Mouse (Mus musculus): ENCODE measurements around the gene Klhdc7b. TPM values are rescaled to one million over a fixed set of nuclear protein-coding genes. Genes with fewer than 3 reads are reported as not detected.

Gene Klhdc7b
- 0.04 TPM in 1 of 2 replicates, not detected in the other for polyA plus RNA-seq (2015; fragmentation: Nextera tagmentation; extraction: Ambion mirVana)

DNA sequence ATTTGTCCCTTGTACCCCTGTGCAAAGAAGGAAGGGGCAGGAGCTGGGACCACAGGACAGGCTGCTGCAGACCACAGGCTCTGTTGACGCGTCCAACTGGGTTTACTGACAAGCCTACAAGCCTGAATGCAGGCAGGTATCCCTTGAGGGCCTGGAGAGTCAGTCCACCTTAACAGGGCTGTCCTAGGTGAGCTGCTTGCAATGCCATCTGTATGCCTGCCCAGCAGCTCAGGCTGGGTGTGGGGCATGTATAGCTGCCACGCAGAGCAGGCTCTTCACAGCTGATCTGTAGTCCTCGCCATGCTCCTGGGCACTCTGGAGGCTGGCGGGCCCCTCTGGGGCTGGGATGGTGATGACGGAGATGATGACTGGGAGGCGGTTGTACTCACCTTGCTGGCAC lies at the start of gene Klhdc7b:
Gene Klhdc7b, plus strand, starts transcription at position 301 of the 400 bp plus-strand sequence.
- Histone ChIP-seq H3K9ac (ENCODE audit: low read length) (no peak within 1 kb of the TSS), H3K27me3 (ENCODE audit: control insufficient read depth, insufficient read depth, low read length) (peaks cover 6% of the 10 kb centered on the region), H3K4me3 (replicated peaks; ENCODE audit: low read length) (no peak within 1 kb of the TSS), H3K4me1 (ENCODE audit: control insufficient read depth, insufficient read depth, low read length) (no peaks in the 10 kb centered on the region), H3K9me3 (replicated peaks; ENCODE audit: control insufficient read depth, low read length) (no peaks in the 10 kb centered on the region), H3K27ac (ENCODE audit: low read length) (no peak within 1 kb of the TSS), H3K4me2 (ENCODE audit: low read depth, low read length) (no peak within 1 kb of the TSS), H3K36me3 (ENCODE audit: control insufficient read depth, insufficient read depth, low read length) (no peaks in the 10 kb centered on the region)
- WGBS, result 84% methylated on average over 7 of the region's 7 CpGs
- ATAC-seq (ENCODE audit: insufficient read depth, low FRiP score), result no peak

- Histone ChIP-seq H3K4me2 (ENCODE audit: low read depth, low read length) (no peak overlapping the region), H3K9ac (ENCODE audit: low read length) (no peak overlapping the region), H3K4me3 (replicated peaks; ENCODE audit: low read length) (no peak overlapping the region), H3K27me3 (ENCODE audit: control insufficient read depth, insufficient read depth, low read length) (no peaks in the 10 kb centered on the region), H3K4me1 (ENCODE audit: control insufficient read depth, insufficient read depth, low read length) (no peaks in the 10 kb centered on the region), H3K9me3 (replicated peaks; ENCODE audit: control insufficient read depth, low read length) (no peaks in the 10 kb centered on the region), H3K36me3 (ENCODE audit: control insufficient read depth, insufficient read depth, low read length) (no peaks in the 10 kb centered on the region), H3K27ac (ENCODE audit: low read length) (no peak overlapping the region)
- 77% methylated on average over 14 of the region's 14 CpGs for WGBS
- ATAC-seq (ENCODE audit: insufficient read depth, low FRiP score), result no peak
These were observed 48.3 kb upstream of the Klhdc7b start for GRCm38 (mm10) chr15:89336422-89336821.

DNA sequence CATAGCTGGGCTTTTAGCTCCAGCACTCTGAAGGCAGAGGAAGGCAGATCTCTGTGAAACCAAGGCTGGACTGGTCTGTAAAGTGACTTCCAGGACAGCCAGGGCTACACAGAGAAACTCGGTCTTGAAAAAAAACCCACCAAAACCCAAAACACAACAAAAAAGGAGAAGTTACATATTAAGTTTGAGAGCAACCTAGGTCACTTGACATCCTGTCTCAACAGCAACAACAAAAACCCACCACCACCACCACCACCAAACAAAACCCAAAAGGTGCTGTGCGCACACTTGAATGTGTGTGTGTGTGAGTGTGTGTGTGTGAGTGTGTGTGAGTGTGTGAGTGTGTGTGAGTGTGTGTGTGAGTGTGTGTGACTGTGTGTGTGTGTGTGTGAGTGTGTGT lies 45.0 kb upstream of the Klhdc7b start:
- Histone ChIP-seq H3K4me1 (ENCODE audit: control insufficient read depth, insufficient read depth, low read length) (no peaks in the 10 kb centered on the region), H3K27me3 (ENCODE audit: control insufficient read depth, insufficient read depth, low read length) (no peaks in the 10 kb centered on the region), H3K9me3 (replicated peaks; ENCODE audit: control insufficient read depth, low read length) (no peaks in the 10 kb centered on the region), H3K4me3 (replicated peaks; ENCODE audit: low read length) (no peak overlapping the region), H3K36me3 (ENCODE audit: control insufficient read depth, insufficient read depth, low read length) (no peaks in the 10 kb centered on the region), H3K4me2 (ENCODE audit: low read depth, low read length) (no peak overlapping the region), H3K27ac (ENCODE audit: low read length) (no peak overlapping the region), H3K9ac (ENCODE audit: low read length) (no peak overlapping the region)
- ATAC-seq (ENCODE audit: insufficient read depth, low FRiP score), result no peak
- WGBS, result 78% methylated on average over 2 of the region's 2 CpGs

- Histone ChIP-seq H3K27ac (ENCODE audit: low read length) (no peak overlapping the region), H3K4me3 (replicated peaks; ENCODE audit: low read length) (no peak overlapping the region), H3K4me2 (ENCODE audit: low read depth, low read length) (no peak overlapping the region), H3K4me1 (ENCODE audit: control insufficient read depth, insufficient read depth, low read length) (no peaks in the 10 kb centered on the region), H3K36me3 (ENCODE audit: control insufficient read depth, insufficient read depth, low read length) (no peaks in the 10 kb centered on the region), H3K9ac (ENCODE audit: low read length) (no peak overlapping the region), H3K27me3 (ENCODE audit: control insufficient read depth, insufficient read depth, low read length) (no peaks in the 10 kb centered on the region), H3K9me3 (replicated peaks; ENCODE audit: control insufficient read depth, low read length) (no peaks in the 10 kb centered on the region)
- ATAC-seq (ENCODE audit: insufficient read depth, low FRiP score), result no peak
- 75% methylated on average over 3 of the region's 3 CpGs for WGBS
These were observed 44.6 kb upstream of the Klhdc7b start for GRCm38 (mm10) chr15:89340136-89340535.

DNA sequence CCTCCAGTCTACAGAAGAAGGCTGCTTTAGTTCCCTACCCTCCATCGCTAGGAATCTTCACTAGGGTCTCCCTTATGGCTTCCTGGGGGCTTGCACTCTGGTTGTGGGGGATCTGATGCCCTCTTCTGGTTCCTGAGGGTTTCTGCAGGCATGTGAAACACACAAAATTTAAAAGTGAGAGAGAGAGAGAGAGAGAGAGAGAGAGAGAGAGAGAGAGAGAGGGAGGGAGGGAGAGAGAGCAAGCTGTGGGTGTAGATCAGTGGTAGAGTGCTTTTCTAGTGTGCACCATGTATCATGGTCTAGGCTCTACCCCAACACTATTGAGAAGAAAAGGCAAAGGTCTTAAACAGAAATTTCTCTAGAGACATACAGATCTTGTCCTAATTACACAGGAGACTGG lies 43.0 kb upstream of the Klhdc7b start:
- H3K27ac ChIP-seq (ENCODE audit: low read length), result no peak overlapping the region
- no peak overlapping the region for H3K4me2 ChIP-seq (ENCODE audit: low read depth, low read length)
- H3K4me3 ChIP-seq (replicated peaks; ENCODE audit: low read length), result no peak overlapping the region
- H3K9ac ChIP-seq (ENCODE audit: low read length), result no peak overlapping the region
- H3K27me3 ChIP-seq (ENCODE audit: control insufficient read depth, insufficient read depth, low read length), result no peaks in the 10 kb centered on the region
- no peaks in the 10 kb centered on the region for H3K4me1 ChIP-seq (ENCODE audit: control insufficient read depth, insufficient read depth, low read length)
- no peak for ATAC-seq (ENCODE audit: insufficient read depth, low FRiP score)
- H3K36me3 ChIP-seq (ENCODE audit: control insufficient read depth, insufficient read depth, low read length), result no peaks in the 10 kb centered on the region
- WGBS, result 36% methylated on average over 1 of the region's 1 CpGs
- H3K9me3 ChIP-seq (replicated peaks; ENCODE audit: control insufficient read depth, low read length), result no peaks in the 10 kb centered on the region

- no peaks in the 10 kb centered on the region for H3K27me3 ChIP-seq (ENCODE audit: control insufficient read depth, insufficient read depth, low read length)
- no peaks in the 10 kb centered on the region for H3K9me3 ChIP-seq (replicated peaks; ENCODE audit: control insufficient read depth, low read length)
- H3K4me1 ChIP-seq (ENCODE audit: control insufficient read depth, insufficient read depth, low read length), result no peaks in the 10 kb centered on the region
- no peak overlapping the region for H3K27ac ChIP-seq (ENCODE audit: low read length)
- H3K4me2 ChIP-seq (ENCODE audit: low read depth, low read length), result no peak overlapping the region
- WGBS, result 82% methylated on average over 3 of the region's 3 CpGs
- H3K4me3 ChIP-seq (replicated peaks; ENCODE audit: low read length), result no peak overlapping the region
- no peaks in the 10 kb centered on the region for H3K36me3 ChIP-seq (ENCODE audit: control insufficient read depth, insufficient read depth, low read length)
- no peak overlapping the region for H3K9ac ChIP-seq (ENCODE audit: low read length)
- no peak for ATAC-seq (ENCODE audit: insufficient read depth, low FRiP score)
These were observed 41.4 kb upstream of the Klhdc7b start for GRCm38 (mm10) chr15:89343325-89343724.

DNA sequence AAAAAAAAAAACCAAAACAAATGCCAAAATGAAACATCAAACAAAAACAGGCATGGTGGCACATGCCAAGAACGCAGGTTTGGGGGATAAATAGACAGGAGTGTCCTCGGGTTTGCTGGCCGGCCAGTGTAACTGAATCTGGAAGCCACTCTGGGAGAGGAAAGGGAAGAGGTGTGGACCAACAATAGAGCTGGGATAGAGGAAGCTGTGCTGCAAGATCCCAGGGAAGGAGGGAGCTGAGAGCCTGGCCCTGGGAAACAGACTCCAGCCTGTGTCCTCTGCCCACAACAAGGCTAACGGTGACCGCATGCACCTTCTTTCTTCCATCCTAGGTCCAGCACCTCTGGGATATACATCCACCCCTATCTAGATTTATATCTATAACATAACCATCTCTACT lies 34.3 kb upstream of the Klhdc7b start:
- ATAC-seq (ENCODE audit: insufficient read depth, low FRiP score), result no peak
- no peaks in the 10 kb centered on the region for H3K27me3 ChIP-seq (ENCODE audit: control insufficient read depth, insufficient read depth, low read length)
- no peak overlapping the region for H3K4me2 ChIP-seq (ENCODE audit: low read depth, low read length)
- H3K9ac ChIP-seq (ENCODE audit: low read length), result no peak overlapping the region
- H3K27ac ChIP-seq (ENCODE audit: low read length), result no peak overlapping the region
- peaks cover 9% of the 10 kb centered on the region for H3K4me1 ChIP-seq (ENCODE audit: control insufficient read depth, insufficient read depth, low read length)
- H3K9me3 ChIP-seq (replicated peaks; ENCODE audit: control insufficient read depth, low read length), result no peaks in the 10 kb centered on the region
- H3K4me3 ChIP-seq (replicated peaks; ENCODE audit: low read length), result no peak overlapping the region
- peaks cover 14% of the 10 kb centered on the region for H3K36me3 ChIP-seq (ENCODE audit: control insufficient read depth, insufficient read depth, low read length)
- 85% methylated on average over 5 of the region's 5 CpGs for WGBS

- no peak overlapping the region for H3K4me2 ChIP-seq (ENCODE audit: low read depth, low read length)
- 88% methylated on average over 15 of the region's 15 CpGs for WGBS
These were observed 33.4 kb upstream of the Klhdc7b start for GRCm38 (mm10) chr15:89351302-89351701.

DNA sequence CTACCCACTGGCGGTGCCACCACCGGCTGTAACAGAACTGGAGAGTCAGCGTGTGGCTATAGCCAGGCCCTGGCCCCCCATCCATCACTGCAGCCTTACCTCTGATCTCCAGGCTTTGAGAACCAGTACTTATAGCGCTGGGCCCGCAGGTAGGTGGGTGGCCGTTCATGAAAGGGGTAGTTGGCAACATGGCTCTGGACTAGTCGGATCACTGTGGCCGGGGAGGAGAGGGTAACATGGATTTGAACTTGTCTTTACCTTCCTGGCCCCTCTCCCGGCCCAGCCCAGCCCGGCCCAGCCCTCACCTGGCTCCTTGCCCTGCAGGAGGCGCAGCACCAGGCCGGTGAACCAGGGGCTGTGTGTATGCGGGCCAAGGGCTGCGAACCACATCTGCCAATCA lies 32.7 kb upstream of the Klhdc7b start:
- Histone ChIP-seq H3K36me3 (ENCODE audit: control insufficient read depth, insufficient read depth, low read length) (peaks cover 14% of the 10 kb centered on the region), H3K4me2 (ENCODE audit: low read depth, low read length) (no peak overlapping the region), H3K4me1 (ENCODE audit: control insufficient read depth, insufficient read depth, low read length) (peaks cover 9% of the 10 kb centered on the region), H3K9me3 (replicated peaks; ENCODE audit: control insufficient read depth, low read length) (no peaks in the 10 kb centered on the region), H3K9ac (ENCODE audit: low read length) (no peak overlapping the region), H3K27me3 (ENCODE audit: control insufficient read depth, insufficient read depth, low read length) (no peaks in the 10 kb centered on the region), H3K27ac (ENCODE audit: low read length) (no peak overlapping the region), H3K4me3 (replicated peaks; ENCODE audit: low read length) (no peak overlapping the region)
- 93% methylated on average over 14 of the region's 14 CpGs for WGBS
- ATAC-seq (ENCODE audit: insufficient read depth, low FRiP score), result no peak

More at GRCm38 (mm10) chr15:89351302-89351701, 33.4 kb upstream of the Klhdc7b start:
- Histone ChIP-seq H3K36me3 (ENCODE audit: control insufficient read depth, insufficient read depth, low read length) (peaks cover 14% of the 10 kb centered on the region), H3K4me1 (ENCODE audit: control insufficient read depth, insufficient read depth, low read length) (peaks cover 9% of the 10 kb centered on the region), H3K9me3 (replicated peaks; ENCODE audit: control insufficient read depth, low read length) (no peaks in the 10 kb centered on the region), H3K4me3 (replicated peaks; ENCODE audit: low read length) (no peak overlapping the region), H3K9ac (ENCODE audit: low read length) (no peak overlapping the region), H3K27me3 (ENCODE audit: control insufficient read depth, insufficient read depth, low read length) (no peaks in the 10 kb centered on the region), H3K27ac (ENCODE audit: low read length) (no peak overlapping the region)
- ATAC-seq (ENCODE audit: insufficient read depth, low FRiP score), result no peak

GRCm38 (mm10) chr15:89352795-89353194 lies 31.9 kb upstream of the Klhdc7b start:
- ATAC-seq (ENCODE audit: insufficient read depth, low FRiP score), result no peak
- 92% methylated on average over 12 of the region's 12 CpGs for WGBS
- peaks cover 14% of the 10 kb centered on the region for H3K36me3 ChIP-seq (ENCODE audit: control insufficient read depth, insufficient read depth, low read length)

More at GRCm38 (mm10) chr15:89352795-89353194, 31.9 kb upstream of the Klhdc7b start:
- Histone ChIP-seq H3K4me1 (ENCODE audit: control insufficient read depth, insufficient read depth, low read length) (peaks cover 9% of the 10 kb centered on the region), H3K9me3 (replicated peaks; ENCODE audit: control insufficient read depth, low read length) (no peaks in the 10 kb centered on the region), H3K27me3 (ENCODE audit: control insufficient read depth, insufficient read depth, low read length) (no peaks in the 10 kb centered on the region), H3K4me3 (replicated peaks; ENCODE audit: low read length) (no peak overlapping the region), H3K9ac (ENCODE audit: low read length) (no peak overlapping the region), H3K4me2 (ENCODE audit: low read depth, low read length) (no peak overlapping the region), H3K27ac (ENCODE audit: low read length) (no peak overlapping the region)
